Mouse (Mus musculus): ENCODE results near the gene Ndfip2. TPM values are rescaled to one million over a fixed set of nuclear protein-coding genes. Genes with fewer than 3 reads are reported as not detected.

Gene Ndfip2
- total and polyA plus RNA-seq, 3 experiments, result 12.6 to 49.6 (median 19.0) TPM

DNA sequence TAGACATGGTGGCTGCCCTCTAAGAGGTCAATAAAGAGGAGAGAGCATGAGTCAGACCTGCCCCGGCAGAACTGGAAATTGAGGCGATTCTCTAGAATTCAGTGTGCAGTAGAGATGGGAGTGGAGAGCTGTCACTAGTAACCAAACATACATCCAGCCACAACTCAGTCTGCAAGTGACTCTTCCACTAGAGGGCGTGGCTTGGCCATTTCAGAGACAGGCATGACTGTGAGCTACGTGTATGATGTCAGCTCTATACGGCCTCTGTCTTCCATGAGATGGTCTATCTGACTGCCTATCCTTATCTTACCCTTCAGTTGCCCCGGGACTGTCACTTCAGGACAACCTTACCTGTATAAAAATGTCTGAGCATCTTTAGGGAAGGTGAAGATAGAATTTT is 26.0 kb upstream of the Ndfip2 start:
- no peaks in the 10 kb centered on the region for H3K36me3 ChIP-seq (replicated peaks in 1 of 2; ENCODE audit: control insufficient read depth in 1 of 2, insufficient read depth in 1 of 2, low read length in 1 of 2)
- no peaks in the 10 kb centered on the region for H3K9me3 ChIP-seq (replicated peaks; ENCODE audit: low read length)
- no peaks in the 10 kb centered on the region for H3K79me2 ChIP-seq (replicated peaks; ENCODE audit: control insufficient read depth, extremely low read depth, insufficient read depth, poor library complexity, severe bottlenecking)
- no peaks in the 10 kb centered on the region for H3K27me3 ChIP-seq (replicated peaks)
- no peak overlapping the region for H3K9ac ChIP-seq (ENCODE audit: insufficient read depth, low read depth)
- TF ChIP-seq IRF4 (IDR thresholded peaks at IDR 0.05; ENCODE audit: low read depth, low read length), result 0 out of 2 replicates have a peak, but pooled peaks have one; percentile 41
- TF ChIP-seq CTCF (conservative IDR thresholded peaks at IDR 0.05 in 1 of 2, IDR thresholded peaks at IDR 0.05 in 1 of 2; ENCODE audit: low read depth in 2 of 2, low read length in 2 of 2), result peak; percentile 36 to 84; a peak in 2 of 4 replicates
- no peak for TF ChIP-seq ZKSCAN1 (IDR thresholded peaks at IDR 0.05; ENCODE audit: borderline replicate concordance, low read depth, low read length)
- no peak for TF ChIP-seq RCOR1 (conservative IDR thresholded peaks at IDR 0.05; ENCODE audit: low read depth, low read length)
- no peak for TF ChIP-seq SIN3A (IDR thresholded peaks at IDR 0.05; ENCODE audit: low read length)
- TF ChIP-seq ZC3H11A (IDR thresholded peaks at IDR 0.05; ENCODE audit: low read depth, low read length), result peak; percentile 28; the same call in 1 of the 2 replicates
- TF ChIP-seq NRF1 (IDR thresholded peaks at IDR 0.05; ENCODE audit: low read depth, low read length), result 0 out of 2 replicates have a peak, but pooled peaks have one; percentile 21
- no peak for TF ChIP-seq TBP (conservative IDR thresholded peaks at IDR 0.05; ENCODE audit: low read depth, low read length)
- 0 out of 2 replicates have a peak, but pooled peaks have one; percentile 15 for TF ChIP-seq JUN (IDR thresholded peaks at IDR 0.05; ENCODE audit: insufficient read depth, low read depth, low read length)
- peak; percentile 85 for TF ChIP-seq SMC3 (IDR thresholded peaks at IDR 0.05; ENCODE audit: low read depth, low read length)
- no peak; the same call in 1 of the 2 replicates for TF ChIP-seq MXI1 (IDR thresholded peaks at IDR 0.05; ENCODE audit: low read depth, low read length)
- TF ChIP-seq MAZ (IDR thresholded peaks at IDR 0.05; ENCODE audit: low read depth, low read length), result no peak
- peak; percentile 78 for TF ChIP-seq RAD21 (IDR thresholded peaks at IDR 0.05; ENCODE audit: low read depth, low read length)
- in situ Hi-C loops (cut with MboI; ENCODE audit: low pct_ligation_motif_present, low pct_unique_long_range_greater_than_20kb, low sequenced_read_pairs), result no loop called here
- dilution Hi-C loops (cut with MboI; ENCODE audit: extremely low pct_ligation_motif_present, extremely low pct_unique_long_range_greater_than_20kb, low sequenced_read_pairs), result no loop called here
- peak overlapping the region; percentile 56; the same call in 1 of the 2 replicates for H3K4me2 ChIP-seq (ENCODE audit: insufficient read depth, low read depth, poor library complexity, severe bottlenecking)
- peaks cover 0 to 4% of the 10 kb centered on the region in 2 experiments; a peak in 1 of 4 replicates for H3K4me1 ChIP-seq (ENCODE audit: control insufficient read depth in 1 of 2, insufficient read depth in 2 of 2)
- no peak overlapping the region for H3K27ac ChIP-seq (ENCODE audit: insufficient read depth, low read depth)
- H3K4me3 ChIP-seq (replicated peaks in 1 of 3; ENCODE audit: low read depth in 2 of 3, low read length in 2 of 3, poor library complexity in 1 of 3), result no peak overlapping the region
- peak; percentile 77 for DNase-seq (ENCODE audit: extremely low read depth)

DNA sequence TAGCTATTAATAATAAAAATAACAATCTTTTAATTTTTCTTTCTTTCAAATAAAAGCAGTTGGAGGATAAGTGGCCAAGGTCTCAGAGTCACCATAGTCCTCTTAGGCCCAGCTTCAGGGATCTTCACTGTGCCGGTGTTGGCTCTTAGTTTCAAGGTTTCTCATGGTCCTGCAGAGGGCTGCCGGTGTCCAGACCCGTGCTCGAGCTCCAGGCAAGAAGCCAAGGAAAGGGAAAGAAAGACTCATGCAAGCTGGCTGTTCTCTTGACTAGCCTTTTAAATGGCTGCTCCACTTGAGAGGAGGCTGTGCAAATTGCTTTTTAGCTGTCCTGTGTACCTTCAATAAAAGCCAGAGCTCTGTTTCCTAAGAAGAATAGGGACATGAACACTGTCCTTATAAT is 21.8 kb upstream of the Ndfip2 start:
- Histone ChIP-seq H3K27ac (ENCODE audit: insufficient read depth, low read depth) (no peak overlapping the region), H3K4me3 (replicated peaks in 1 of 3; ENCODE audit: low read depth in 2 of 3, low read length in 2 of 3, poor library complexity in 1 of 3) (no peak overlapping the region), H3K27me3 (replicated peaks) (no peaks in the 10 kb centered on the region), H3K9ac (ENCODE audit: insufficient read depth, low read depth) (no peak overlapping the region), H3K9me3 (replicated peaks; ENCODE audit: low read length) (no peaks in the 10 kb centered on the region), H3K36me3 (replicated peaks in 1 of 2; ENCODE audit: control insufficient read depth in 1 of 2, insufficient read depth in 1 of 2, low read length in 1 of 2) (no peaks in the 10 kb centered on the region), H3K4me1 (ENCODE audit: control insufficient read depth in 1 of 2, insufficient read depth in 2 of 2) (no peaks in the 10 kb centered on the region), H3K4me2 (ENCODE audit: insufficient read depth, low read depth, poor library complexity, severe bottlenecking) (no peak overlapping the region), H3K79me2 (replicated peaks; ENCODE audit: control insufficient read depth, extremely low read depth, insufficient read depth, poor library complexity, severe bottlenecking) (no peaks in the 10 kb centered on the region)
- dilution Hi-C loops (cut with MboI; ENCODE audit: extremely low pct_ligation_motif_present, extremely low pct_unique_long_range_greater_than_20kb, low sequenced_read_pairs) (no loop called here), in situ Hi-C loops (cut with MboI; ENCODE audit: low pct_ligation_motif_present, low pct_unique_long_range_greater_than_20kb, low sequenced_read_pairs) (no loop called here)
- no peak for DNase-seq (ENCODE audit: extremely low read depth)
- TF ChIP-seq E2F4 (IDR thresholded peaks at IDR 0.05; ENCODE audit: insufficient replicate concordance, low read depth, low read length), result no peak
- no peak for TF ChIP-seq MAFK (IDR thresholded peaks at IDR 0.05; ENCODE audit: insufficient replicate concordance, low read length)
- no peak for TF ChIP-seq GABPA (IDR thresholded peaks at IDR 0.05; ENCODE audit: insufficient replicate concordance, low read depth, low read length)
- TF ChIP-seq TBP (conservative IDR thresholded peaks at IDR 0.05; ENCODE audit: low read depth, low read length), result no peak
- no peak for TF ChIP-seq ELF1 (IDR thresholded peaks at IDR 0.05; ENCODE audit: low read depth, low read length)
